Mouse (Mus musculus) megakaryocyte progenitor cell, adult 5-6 weeks (primary cell): ENCODE measurements around the gene Sord. TPM values are rescaled to one million over a fixed set of nuclear protein-coding genes. Genes with fewer than 3 reads are reported as not detected.
A peak's percentile ranks its signal among the peaks of the same experiment; 100 is the strongest.

ENCODE experiments used
- ATAC-seq: replicated peaks from 2 replicates; pipeline ENCODE4 v1.8.0; 2016; ENCODE audit warnings: mild to moderate bottlenecking, moderate TSS enrichment, inconsistent platforms; ENCODE audit not compliant: poor library complexity
- total RNA-seq, 2 experiments: library from RNA; stranded (forward) in 1 of 2; stranded (reverse) in 1 of 2; fragments of 157-497, 149-512 nt in 1 of 2; fragments of 200-1000 nt in 1 of 2; gene quantifications; 2 replicates each; pipeline versions ENCODE4 v1.2.3 to v1.2.4; 2015 to 2017

Sord gene
- total RNA-seq, 2 experiments from 2014 or later, result 64.7 to 64.8 TPM

GRCm38 (mm10) chr2:122301081-122301920 is 66.8 kb downstream of the Sord start:
- ATAC-seq, result peak; percentile 22; the same call in 1 of the 2 replicates

- ATAC-seq, result no peak
These were observed 67.5 kb downstream of the Sord start for GRCm38 (mm10) chr2:122301921-122302573.

GRCm38 (mm10) chr2:122302574-122303241 is 68.2 kb downstream of the Sord start:
- ATAC-seq, result peak; percentile 75

GRCm38 (mm10) chr2:122304544-122304943 is 70.0 kb downstream of the Sord start:
- ATAC-seq, result no peak

DNA sequence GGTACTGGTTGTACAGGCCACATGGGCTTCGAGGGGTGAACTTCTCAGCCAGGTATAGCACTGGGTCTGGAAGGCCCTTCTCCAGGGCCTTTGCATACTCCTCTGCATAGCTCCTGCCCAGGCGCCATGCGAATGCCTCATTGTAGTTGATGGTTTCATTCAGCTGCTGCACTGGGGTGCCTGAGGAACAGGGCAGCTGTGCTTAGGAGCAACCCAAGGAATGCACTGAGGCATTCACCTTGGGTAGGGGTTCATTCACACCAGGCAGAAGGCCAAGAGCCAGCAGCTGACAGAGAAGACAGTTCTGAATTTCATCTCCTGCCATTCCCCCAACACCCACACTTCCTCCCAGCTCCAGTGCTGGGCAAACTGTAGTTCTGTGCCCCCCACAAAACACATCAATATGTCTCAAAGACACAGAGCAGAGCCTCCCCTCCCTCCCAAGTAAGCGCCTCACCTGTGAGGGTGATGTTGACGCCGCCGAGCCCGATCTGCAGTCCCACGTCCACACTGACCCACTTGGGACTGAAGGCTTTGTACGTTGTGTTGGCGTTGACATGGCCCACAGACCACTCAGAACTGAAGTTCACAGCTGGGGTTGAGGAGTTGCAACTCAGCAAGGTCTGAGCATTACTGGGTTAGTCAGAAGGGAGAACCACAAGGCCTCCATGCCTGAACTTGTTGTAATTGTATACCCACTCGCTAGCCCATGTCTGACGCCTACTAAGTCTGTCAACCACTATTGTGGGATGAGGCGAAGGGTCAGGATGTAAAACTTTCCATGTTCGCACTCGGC is 70.7 kb downstream of the Sord start:
- no peak for ATAC-seq

DNA sequence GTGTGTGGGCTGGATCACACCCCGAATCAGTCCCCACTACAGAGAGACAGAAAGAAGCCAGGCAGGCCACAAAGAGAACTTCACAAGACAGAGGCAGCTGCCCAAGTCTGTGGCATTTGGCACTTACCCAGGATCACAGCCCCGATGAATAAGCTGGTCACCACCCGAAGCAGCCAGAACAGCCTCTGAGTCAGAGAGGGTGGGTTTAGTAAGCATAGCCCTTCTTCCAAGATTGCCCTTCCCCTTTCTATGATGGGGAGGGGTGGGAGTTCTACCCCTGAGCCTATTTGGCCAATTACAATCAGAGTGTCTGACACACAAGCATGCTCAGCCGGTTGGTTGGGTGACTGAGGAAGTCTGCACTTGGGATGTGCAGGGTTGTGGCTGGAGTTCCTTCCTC is 71.6 kb downstream of the Sord start:
- peak; percentile 42 for ATAC-seq

DNA sequence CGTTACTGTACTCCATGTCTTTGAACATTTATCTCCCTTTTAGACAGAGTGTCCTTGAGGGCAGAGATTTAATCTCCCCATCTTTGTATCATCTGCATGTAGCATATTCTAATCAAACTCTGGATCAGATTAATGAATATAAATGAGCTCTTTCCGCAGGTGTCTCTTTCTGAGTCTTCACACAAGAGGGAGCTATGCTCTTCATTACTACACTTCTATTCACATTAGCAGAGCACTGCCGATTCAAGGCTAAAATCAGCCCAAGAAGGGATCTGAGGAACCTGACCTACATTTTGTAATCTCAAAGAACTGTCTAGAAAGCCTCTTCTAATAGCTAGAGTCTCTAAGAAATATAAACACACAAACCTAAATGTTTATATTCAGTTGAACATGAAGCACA is 75.1 kb downstream of the Sord start:
- ATAC-seq, result no peak

GRCm38 (mm10) chr2:122311561-122311960 is 77.0 kb downstream of the Sord start:
- ATAC-seq, result no peak

GRCm38 (mm10) chr2:122312722-122313417 is 78.3 kb downstream of the Sord start:
- peak; percentile 91 for ATAC-seq

GRCm38 (mm10) chr2:122313536-122313935 is 79.0 kb downstream of the Sord start, which contains the start of gene Duoxa1:
Gene Duoxa1, minus strand, starts transcription at chr2:122313730.
- ATAC-seq, result peak; percentile 35

Other genes starting within 250 kb of the Sord start
- 33.0 and 33.2 TPM in 2 replicates for gene Eif3j1, start 206.2 kb upstream of the Sord start, total RNA-seq (2015)
- gene Eif3j1, start 206.2 kb upstream of the Sord start, total RNA-seq (2017), result 29.2 and 29.4 TPM in 2 replicates
- 8.9 and 10.5 TPM in 2 replicates for gene Spg11, start 116.4 kb upstream of the Sord start, total RNA-seq (2015)
- 11.3 and 13.4 TPM in 2 replicates for gene Spg11, start 116.4 kb upstream of the Sord start, total RNA-seq (2017)
- gene B2m, start 87.1 kb upstream of the Sord start, total RNA-seq (2015), result 3,812 and 4,089 TPM in 2 replicates
- 1,717 and 2,014 TPM in 2 replicates for gene B2m, start 87.1 kb upstream of the Sord start, total RNA-seq (2017)
- gene Trim69, start 74.0 kb upstream of the Sord start, total RNA-seq (2015), result 0.46 TPM in 1 of 2 replicates, not detected in the other
- gene Trim69, start 74.0 kb upstream of the Sord start, total RNA-seq (2017), result not detected in 2 replicates
- 0.05 TPM in 1 of 2 replicates, not detected in the other for gene Patl2, start 48.6 kb upstream of the Sord start, total RNA-seq (2015)
- gene Patl2, start 48.6 kb upstream of the Sord start, total RNA-seq (2017), result 0.07 TPM in 1 of 2 replicates, not detected in the other
- not detected in 2 replicates for gene Terb2, start 48.5 kb upstream of the Sord start, total RNA-seq (2015)
- gene Terb2, start 48.5 kb upstream of the Sord start, total RNA-seq (2017), result not detected in 2 replicates
- gene Duox2, start 63.7 kb downstream of the Sord start, total RNA-seq (2015), result not detected in 2 replicates
- not detected in 2 replicates for gene Duox2, start 63.7 kb downstream of the Sord start, total RNA-seq (2017)
- not detected in 2 replicates for gene Duoxa2, start 64.2 kb downstream of the Sord start, total RNA-seq (2015)
- not detected in 2 replicates for gene Duoxa2, start 64.2 kb downstream of the Sord start, total RNA-seq (2017)
- not detected in 2 replicates for gene Duoxa1, start 79.0 kb downstream of the Sord start, total RNA-seq (2015)
- gene Duoxa1, start 79.0 kb downstream of the Sord start, total RNA-seq (2017), result not detected in 2 replicates
- not detected in 2 replicates for gene Duox1, start 80.9 kb downstream of the Sord start, total RNA-seq (2015)
- not detected in 2 replicates for gene Duox1, start 80.9 kb downstream of the Sord start, total RNA-seq (2017)
- 2.2 and 3.7 TPM in 2 replicates for gene Shf, start 134.4 kb downstream of the Sord start, total RNA-seq (2015)
- 2.1 and 2.4 TPM in 2 replicates for gene Shf, start 134.4 kb downstream of the Sord start, total RNA-seq (2017)
- 61.0 and 68.7 TPM in 2 replicates for gene Slc28a2, start 191.7 kb downstream of the Sord start, total RNA-seq (2015)
- 72.2 and 78.8 TPM in 2 replicates for gene Slc28a2, start 191.7 kb downstream of the Sord start, total RNA-seq (2017)